In the genomic region with DNA sequence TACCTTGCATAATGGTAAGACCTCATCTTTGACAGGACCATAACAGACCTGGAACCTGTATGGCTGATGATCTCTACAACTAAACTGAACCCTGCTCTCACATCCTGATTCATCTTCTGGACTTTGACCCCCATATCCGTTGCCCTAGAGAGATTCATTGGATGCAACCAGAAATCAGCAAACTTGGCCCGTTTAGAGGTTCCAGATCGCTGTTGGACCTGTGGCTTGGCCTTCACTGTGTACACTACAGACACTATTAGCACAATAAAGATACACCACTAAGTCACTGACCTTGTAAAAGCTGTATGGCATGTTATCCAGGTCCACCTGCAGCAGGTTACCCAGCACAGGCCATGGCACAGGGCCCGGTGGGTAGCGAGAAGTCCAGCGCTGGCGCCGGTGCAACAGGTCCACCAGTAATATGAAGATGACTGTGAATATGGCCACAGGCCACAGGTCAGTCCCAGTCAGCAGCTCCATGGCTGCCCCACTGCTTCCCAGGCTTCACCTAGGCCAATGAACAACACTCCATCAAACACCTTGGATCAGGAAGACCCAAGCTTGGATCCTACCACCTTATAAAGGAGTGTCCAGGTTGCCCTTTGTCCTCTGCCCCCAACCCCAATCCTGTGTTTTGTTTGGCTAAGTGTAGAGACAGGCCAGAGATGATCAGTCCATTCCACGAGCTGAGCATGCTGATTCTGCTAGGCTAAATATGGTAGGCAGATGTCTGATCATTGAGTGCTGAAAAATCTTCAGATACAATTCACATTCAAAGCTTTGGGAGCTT, we compare ENCODE assay signal across 35 mouse cellular contexts. TPM values are rescaled to one million over a fixed set of nuclear protein-coding genes. Genes with fewer than 3 reads are reported as not detected.
"Had no signal": no experiment of that assay in that cellular context is flagged by ENCODE, and none has a peak within 500 bp of the region (broad histone marks: within the 10 kb centered on the region; RNA-seq: fewer than 3 reads in every experiment).

TSS of gene Cyp2d40 (minus strand) at position 553 of the 790 bp plus-strand sequence.

- H3K4me1 ChIP-seq: heart, embryonic 13.5 days; heart, embryonic 15.5 days; hindbrain, embryonic 10.5 days; hindbrain, embryonic 12.5 days; kidney, embryonic 15.5 days; limb, embryonic 10.5 days; limb, embryonic 12.5 days had no signal

- DNase-seq: gastrocnemius, adult 2 months; gastrocnemius, postnatal 10 days; gastrocnemius, postnatal 25 days; heart, adult 2 months; heart, postnatal 14 days; heart, postnatal 36 days; kidney, adult 18-20 months; kidney, adult 8-10 months; kidney, postnatal 25 days; kidney, postnatal 4 days; liver had no signal

- H3K27me3 ChIP-seq: heart, embryonic 13.5 days; heart, embryonic 15.5 days; hindbrain, embryonic 12.5 days; kidney, embryonic 15.5 days; limb, embryonic 12.5 days had no signal

- H3K4me2 ChIP-seq: heart, embryonic 11.5 days; heart, embryonic 13.5 days; heart, embryonic 15.5 days; hindbrain, embryonic 12.5 days; hindbrain, embryonic 14.5 days; kidney, embryonic 15.5 days; limb, embryonic 12.5 days had no signal

- H3K9me3 ChIP-seq: heart, embryonic 13.5 days; heart, embryonic 15.5 days; hindbrain, embryonic 10.5 days; hindbrain, embryonic 12.5 days; kidney, embryonic 15.5 days; limb, embryonic 10.5 days; limb, embryonic 12.5 days had no signal

- H3K27ac ChIP-seq: gastrocnemius, adult 2 months; heart, adult 2 months; heart, embryonic 13.5 days; heart, embryonic 15.5 days; hindbrain, embryonic 10.5 days; hindbrain, embryonic 12.5 days; hindbrain, embryonic 14.5 days; kidney, embryonic 15.5 days; kidney, postnatal 0 days; layer of hippocampus, adult 2 months; left cerebral cortex, adult 2 months; limb, embryonic 10.5 days; limb, embryonic 12.5 days; liver, embryonic 14.5 days had no signal

- H3K9ac ChIP-seq: heart, embryonic 13.5 days; heart, embryonic 15.5 days; hindbrain, embryonic 12.5 days; hindbrain, embryonic 14.5 days; kidney, embryonic 15.5 days; limb, embryonic 12.5 days; liver, embryonic 14.5 days had no signal

- H3K4me3 ChIP-seq: gastrocnemius, adult 2 months; heart, adult 2 months; heart, embryonic 13.5 days; heart, embryonic 15.5 days; hindbrain, embryonic 10.5 days; hindbrain, embryonic 12.5 days; kidney, embryonic 15.5 days; layer of hippocampus, adult 2 months; left cerebral cortex, adult 2 months; limb, embryonic 10.5 days; limb, embryonic 12.5 days had no signal

- ATAC-seq: hindbrain, embryonic 16.5 days; inflammation-experienced regulatory T-cells, adult 6 months; intestine, embryonic 16.5 days had no signal

- H3K36me3 ChIP-seq: heart, embryonic 13.5 days; heart, embryonic 15.5 days; hindbrain, embryonic 10.5 days; hindbrain, embryonic 12.5 days; kidney, embryonic 15.5 days; limb, embryonic 10.5 days; limb, embryonic 12.5 days had no signal

RNA-seq across cellular contexts. Expression of gene Cyp2d40, which starts in this region (rescaled TPM):
- total RNA-seq: gastrocnemius, adult 2 months; gastrocnemius, postnatal 10 days; gastrocnemius, postnatal 25 days; gastrocnemius, postnatal 4 days; granulocyte monocyte progenitor cell, adult 5-6 weeks; heart, adult 2 months; heart, postnatal 14 days; heart, postnatal 36 days; layer of hippocampus, adult 2 months; layer of hippocampus, postnatal 10 days; layer of hippocampus, postnatal 25 days; left cerebral cortex, adult 2 months; left cerebral cortex, postnatal 14 days; left cerebral cortex, postnatal 36 days had no signal
- polyA plus RNA-seq: frontal cortex, adult 2 months; heart, adult 2 months; heart, embryonic 11.5 days; heart, embryonic 13.5 days; heart, embryonic 15.5 days; heart, postnatal 0 days; hindbrain, embryonic 10.5 days; hindbrain, embryonic 12.5 days; hindbrain, embryonic 14.5 days; hindbrain, embryonic 16.5 days; inflammation-experienced regulatory T-cells, adult 6 months; kidney, embryonic 15.5 days; kidney, postnatal 0 days; limb, embryonic 10.5 days; limb, embryonic 12.5 days had no signal
